Mouse (Mus musculus): ENCODE results near the gene Smarcc2. TPM values are rescaled to one million over a fixed set of nuclear protein-coding genes. Genes with fewer than 3 reads are reported as not detected.
"Not testable (repeated sequence)": the region's sequence is repeated elsewhere in the genome, so short reads cannot be mapped to it uniquely, and the experiment has no call there.

Smarcc2 gene
- polyA plus RNA-seq, 1 experiment from 2014 or later = 177 TPM

DNA sequence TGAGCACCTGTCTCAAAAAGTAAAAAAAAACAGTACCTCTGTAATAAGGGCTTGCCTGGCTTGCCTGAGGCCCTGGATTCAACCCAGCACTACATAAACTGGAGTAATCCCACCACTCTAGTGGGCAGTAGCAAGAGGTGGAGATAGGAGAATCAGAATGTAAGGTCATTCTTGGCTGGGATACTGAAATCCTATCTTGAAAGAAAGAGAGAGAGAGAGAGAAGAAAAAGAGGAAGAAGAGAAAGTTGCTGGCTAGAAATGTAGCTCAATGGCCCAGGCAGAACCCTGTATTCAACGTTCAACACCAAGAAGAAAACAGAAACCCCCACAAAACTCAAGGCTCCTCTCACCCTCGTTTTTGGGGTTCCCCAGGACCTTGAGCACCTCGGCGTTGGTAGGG, 36.9 kb downstream of the Smarcc2 start:
- Histone ChIP-seq H3K36me3 (peaks cover 6% of the 10 kb centered on the region), H3K4me3 (no peak overlapping the region), H3K4me1 (replicated peaks) (peaks cover 54% of the 10 kb centered on the region), H3K27me3 (no peaks in the 10 kb centered on the region), H3K27ac (replicated peaks) (no peak overlapping the region), H3K4me2 (no peak overlapping the region), H3K9me3 (no peaks in the 10 kb centered on the region), H3K9ac (no peak overlapping the region)
- 83% methylated on average over 4 of the region's 4 CpGs for WGBS
- ATAC-seq (ENCODE audit: low FRiP score, low read depth) = no peak

DNA sequence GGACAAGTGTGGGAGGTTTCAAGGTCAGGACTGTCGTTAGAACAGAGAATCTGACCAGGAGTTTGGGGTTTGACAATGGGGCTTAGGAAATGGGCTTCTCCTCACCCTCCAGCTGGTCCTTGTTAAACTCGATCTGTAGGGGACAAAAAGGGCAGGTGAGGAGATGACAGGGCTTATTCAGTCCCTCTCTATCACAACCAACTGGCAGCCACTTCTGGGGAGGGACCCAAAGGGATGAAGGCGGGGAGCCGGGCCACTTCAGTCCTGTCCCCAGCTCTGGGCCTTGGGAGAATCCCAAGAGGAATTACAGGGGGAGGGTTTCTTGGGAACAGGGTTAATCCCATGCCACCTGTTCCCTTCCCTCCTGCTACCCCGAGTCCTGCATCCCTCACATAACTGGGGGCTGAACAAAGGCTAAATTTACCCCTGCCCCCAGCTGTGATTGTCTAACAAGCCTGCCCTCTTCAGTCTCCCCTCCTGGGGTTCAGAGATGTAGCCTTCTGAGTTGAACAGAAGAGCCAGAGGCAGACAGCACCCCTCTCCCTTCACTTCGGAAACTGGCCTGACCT, 37.5 kb downstream of the Smarcc2 start:
- Histone ChIP-seq H3K4me2 (0 out of 2 replicates have a peak overlapping the region, but pooled peaks have one; percentile 11), H3K9ac (no peak overlapping the region)

DNA sequence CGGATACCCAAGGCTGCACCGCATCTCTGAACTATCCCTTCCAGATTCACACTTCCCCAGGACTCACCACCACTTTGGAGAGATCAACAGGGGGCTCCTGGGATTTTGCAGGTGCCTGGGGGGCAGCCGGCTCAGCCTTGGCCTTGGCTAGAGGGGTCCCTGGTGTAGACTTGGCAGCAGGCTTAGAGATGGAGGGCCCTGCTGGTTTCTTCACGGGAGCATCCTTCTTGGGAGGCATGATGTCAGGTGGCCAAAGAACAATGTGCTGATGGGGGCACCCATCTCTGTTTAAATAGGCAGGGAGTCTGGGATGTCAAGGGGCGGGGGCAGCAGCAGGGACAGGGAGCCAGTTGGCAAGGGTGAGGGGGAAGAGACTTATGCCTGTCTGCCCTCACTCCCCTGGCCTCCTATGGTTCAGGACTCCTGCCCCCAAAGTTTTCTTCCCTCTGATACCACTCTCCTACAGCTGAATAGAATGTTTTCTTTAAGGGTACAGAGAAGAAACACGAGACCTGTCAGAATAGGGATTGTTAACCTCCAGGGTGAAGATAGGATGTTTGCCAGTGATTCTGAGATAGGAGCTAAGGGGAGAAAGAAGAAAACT, 38.2 kb downstream of the Smarcc2 start:
- Histone ChIP-seq H3K9me3 (no peaks in the 10 kb centered on the region), H3K27ac (replicated peaks) (no peak overlapping the region), H3K36me3 (no peaks in the 10 kb centered on the region), H3K9ac (no peak overlapping the region), H3K4me3 (no peak overlapping the region), H3K4me2 (0 out of 2 replicates have a peak overlapping the region, but pooled peaks have one; percentile 11), H3K27me3 (no peaks in the 10 kb centered on the region), H3K4me1 (replicated peaks) (peaks cover 41% of the 10 kb centered on the region)
- 36% methylated on average over 6 of the region's 6 CpGs for WGBS
- no peak for ATAC-seq (ENCODE audit: low FRiP score, low read depth)

More for the DNA sequence above, 37.5 kb downstream of the Smarcc2 start:
- no peaks in the 10 kb centered on the region for H3K9me3 ChIP-seq
- H3K4me1 ChIP-seq (replicated peaks) = peaks cover 48% of the 10 kb centered on the region
- no peak for ATAC-seq (ENCODE audit: low FRiP score, low read depth)
- 38% methylated on average over 6 of the region's 6 CpGs for WGBS
- no peaks in the 10 kb centered on the region for H3K36me3 ChIP-seq
- no peaks in the 10 kb centered on the region for H3K27me3 ChIP-seq
- no peak overlapping the region for H3K4me3 ChIP-seq
- no peak overlapping the region for H3K27ac ChIP-seq (replicated peaks)

DNA sequence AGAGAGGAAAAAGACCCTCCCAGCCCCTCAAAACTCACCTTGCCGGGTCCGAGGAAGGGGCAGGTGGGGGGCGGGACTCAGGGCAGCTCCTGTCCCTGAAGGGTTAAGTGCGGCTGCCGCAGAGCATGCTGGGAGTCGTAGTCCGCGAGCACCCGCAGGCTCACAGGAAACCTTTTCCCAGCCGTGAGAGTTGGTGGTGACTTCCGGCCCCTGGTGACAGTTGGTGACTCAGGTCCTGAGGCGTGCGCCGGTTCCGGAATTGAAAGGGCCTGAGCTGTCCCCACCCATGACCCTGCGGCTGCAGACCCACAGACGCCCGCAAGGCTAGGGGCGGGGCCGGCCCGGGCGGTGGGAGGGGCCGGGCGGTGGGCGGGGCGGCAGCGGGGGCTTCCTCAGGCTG, 39.5 kb downstream of the Smarcc2 start, which contains the start of gene Myl6b:
Gene Myl6b (minus strand): TSS at position 96 of the 400 bp plus-strand sequence.
- H3K27ac ChIP-seq (replicated peaks) = peak within 1 kb of the TSS; percentile 77
- WGBS = under 1% methylated on average over 27 of the region's 27 CpGs
- H3K4me3 ChIP-seq = peak within 1 kb of the TSS; percentile 56
- H3K36me3 ChIP-seq = no peaks in the 10 kb centered on the region
- peak; percentile 85 for ATAC-seq (ENCODE audit: low FRiP score, low read depth)
- no peaks in the 10 kb centered on the region for H3K9me3 ChIP-seq
- peaks cover 36% of the 10 kb centered on the region for H3K4me1 ChIP-seq (replicated peaks)
- peak within 1 kb of the TSS; percentile 45 for H3K9ac ChIP-seq
- no peaks in the 10 kb centered on the region for H3K27me3 ChIP-seq
- peak within 1 kb of the TSS; percentile 86 for H3K4me2 ChIP-seq

DNA sequence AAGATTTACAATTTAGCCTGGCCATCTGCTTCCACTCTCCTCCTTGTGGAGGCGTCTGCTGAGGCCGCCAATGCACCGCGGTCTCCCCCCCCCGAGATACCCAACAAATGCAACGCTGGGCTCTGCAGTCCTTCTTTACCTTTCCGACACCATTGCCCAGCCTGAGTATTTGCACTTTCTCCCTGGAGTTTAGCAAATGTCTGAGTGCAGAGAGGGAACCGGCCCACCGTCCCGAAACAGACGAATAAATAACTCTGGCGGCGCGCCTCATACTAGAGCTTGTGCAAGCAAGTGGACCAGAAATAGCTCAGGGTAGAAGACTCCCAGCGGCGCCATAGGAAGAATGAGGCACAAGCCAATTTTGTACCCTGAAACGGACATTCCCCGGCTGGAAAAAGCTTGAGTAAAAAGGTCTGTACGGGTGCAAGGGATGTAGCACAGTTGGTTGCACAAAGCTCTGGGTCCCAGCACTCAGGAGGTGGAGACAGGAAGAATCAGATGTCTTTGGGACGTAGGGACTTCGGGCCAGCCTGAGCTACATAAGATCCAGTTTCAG, 40.1 kb downstream of the Smarcc2 start:
- 2% methylated on average over 21 of the region's 21 CpGs for WGBS
- H3K9me3 ChIP-seq = no peaks in the 10 kb centered on the region
- peaks cover 36% of the 10 kb centered on the region for H3K4me1 ChIP-seq (replicated peaks)
- peak overlapping the region; percentile 77 for H3K27ac ChIP-seq (replicated peaks)
- H3K36me3 ChIP-seq = no peaks in the 10 kb centered on the region
- H3K4me3 ChIP-seq = peak overlapping the region; percentile 56
- peak; percentile 36 for ATAC-seq (ENCODE audit: low FRiP score, low read depth)
- peak overlapping the region; percentile 45 for H3K9ac ChIP-seq
- no peaks in the 10 kb centered on the region for H3K27me3 ChIP-seq
- peak overlapping the region; percentile 86 for H3K4me2 ChIP-seq

DNA sequence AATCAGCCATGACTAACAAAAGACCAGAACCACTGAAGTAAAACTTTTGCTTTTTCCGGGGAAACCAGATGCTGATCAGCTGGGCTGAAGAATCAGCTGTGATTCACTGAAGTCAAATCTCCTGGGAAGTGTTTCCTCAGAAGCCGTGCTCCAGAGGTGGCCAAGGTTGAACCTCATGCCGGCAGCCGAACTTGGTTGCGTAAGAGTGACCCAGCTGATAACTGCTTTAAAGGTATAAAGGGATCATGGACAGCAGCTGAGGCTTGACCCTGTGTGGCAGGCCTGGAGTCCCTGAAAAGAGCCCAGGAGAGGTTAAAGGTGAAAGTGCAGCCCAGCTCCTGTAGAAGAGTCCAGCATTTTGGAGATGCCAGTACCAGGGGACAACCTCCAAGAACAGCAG, 43.3 kb downstream of the Smarcc2 start:
- Histone ChIP-seq H3K27ac (replicated peaks) (no peak overlapping the region), H3K9me3 (no peaks in the 10 kb centered on the region), H3K9ac (no peak overlapping the region), H3K36me3 (no peaks in the 10 kb centered on the region), H3K4me2 (no peak overlapping the region), H3K4me1 (replicated peaks) (peaks cover 17% of the 10 kb centered on the region), H3K4me3 (no peak overlapping the region), H3K27me3 (no peaks in the 10 kb centered on the region)
- ATAC-seq (ENCODE audit: low FRiP score, low read depth) = no peak
- WGBS = 86% methylated on average over 5 of the region's 5 CpGs

DNA sequence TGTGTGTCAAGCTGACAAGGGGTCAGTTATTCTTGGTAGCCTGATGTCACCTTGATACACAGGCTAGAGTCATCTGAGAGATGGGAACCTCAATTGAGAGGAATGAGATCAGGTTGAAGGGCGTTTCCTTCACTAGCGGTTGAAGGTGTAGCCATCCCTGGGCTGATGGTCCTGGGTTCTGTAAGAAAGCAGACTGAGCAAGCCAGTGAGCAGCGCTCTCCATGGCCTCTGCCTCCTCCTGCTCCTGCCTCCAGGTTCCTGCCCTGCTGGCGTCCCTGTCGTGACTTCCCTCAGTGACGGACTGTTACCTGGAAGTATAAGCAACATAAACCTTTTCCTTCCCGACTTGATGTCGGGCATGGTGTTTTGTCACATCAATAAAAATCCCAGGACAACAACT, 44.5 kb downstream of the Smarcc2 start:
- ATAC-seq (ENCODE audit: low FRiP score, low read depth) = no peak
- Histone ChIP-seq H3K4me2 (no peak overlapping the region), H3K9me3 (no peaks in the 10 kb centered on the region), H3K27me3 (no peaks in the 10 kb centered on the region), H3K27ac (replicated peaks) (no peak overlapping the region; the same call in 1 of the 2 replicates), H3K36me3 (no peaks in the 10 kb centered on the region), H3K4me3 (no peak overlapping the region), H3K9ac (no peak overlapping the region), H3K4me1 (replicated peaks) (peaks cover 6% of the 10 kb centered on the region; the same call in 1 of the 2 replicates)
- 83% methylated on average over 8 of the region's 8 CpGs for WGBS

DNA sequence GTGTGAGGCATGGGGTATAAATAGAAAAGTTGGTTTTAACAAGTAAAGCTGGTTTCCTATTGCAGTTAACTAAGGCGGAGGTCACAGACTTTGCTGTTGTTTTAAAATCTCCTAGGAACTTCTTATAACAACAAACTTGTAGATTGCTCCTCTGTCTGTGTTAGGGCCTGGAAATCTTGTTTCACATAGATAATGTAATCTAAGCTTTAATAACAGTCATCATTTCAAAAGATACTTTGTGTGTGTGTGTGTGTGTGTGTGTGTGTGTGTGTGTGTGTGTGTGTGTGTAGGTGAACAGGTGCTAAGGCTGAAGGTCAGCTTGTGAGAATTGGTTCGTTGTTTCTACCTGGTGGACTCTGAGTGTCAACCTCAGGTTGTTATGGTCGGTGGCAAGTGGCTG, 45.0 kb downstream of the Smarcc2 start:
- Histone ChIP-seq H3K4me2 (no peak overlapping the region), H3K4me3 (no peak overlapping the region), H3K27me3 (no peaks in the 10 kb centered on the region), H3K36me3 (no peaks in the 10 kb centered on the region), H3K9me3 (no peaks in the 10 kb centered on the region), H3K4me1 (replicated peaks) (peaks cover 6% of the 10 kb centered on the region; the same call in 1 of the 2 replicates), H3K9ac (no peak overlapping the region), H3K27ac (replicated peaks) (no peak overlapping the region)
- 89% methylated on average over 3 of the region's 3 CpGs for WGBS
- no peak for ATAC-seq (ENCODE audit: low FRiP score, low read depth)

DNA sequence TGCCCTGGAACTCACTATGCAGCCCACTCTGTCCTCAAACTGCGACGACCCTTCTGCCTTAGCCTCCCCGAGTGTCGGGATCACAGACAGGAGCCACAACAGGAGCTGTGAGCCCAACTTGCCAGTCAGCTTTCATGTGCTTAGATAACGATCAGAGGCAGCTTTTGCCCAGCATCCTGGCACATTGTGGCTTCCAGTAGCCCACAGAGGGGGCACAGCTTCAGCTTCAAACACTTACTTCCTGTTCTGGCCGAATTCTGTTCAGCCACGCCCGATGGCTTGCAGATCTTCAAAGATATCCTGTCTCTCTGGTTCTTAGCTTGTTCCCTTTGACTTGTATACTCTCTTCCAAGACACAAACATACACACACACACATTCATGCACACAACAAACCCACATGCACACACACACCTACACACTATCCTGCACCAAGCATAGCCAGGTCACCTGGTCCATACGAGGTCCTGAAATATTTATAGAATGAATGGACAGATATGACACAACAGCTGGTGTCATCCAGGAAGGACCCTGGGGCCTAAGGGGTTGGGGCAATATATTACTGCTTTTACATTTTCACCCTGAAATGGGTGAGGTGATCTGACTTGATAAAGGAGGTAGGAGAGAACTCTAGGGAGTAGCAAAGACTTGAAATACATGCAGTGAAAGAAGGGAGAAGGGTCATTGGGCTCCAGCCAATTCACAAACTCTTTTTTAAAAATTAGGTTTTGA, 45.8 kb downstream of the Smarcc2 start:
- Histone ChIP-seq H3K36me3 (no peaks in the 10 kb centered on the region), H3K4me2 (no peak overlapping the region), H3K27ac (replicated peaks) (no peak overlapping the region), H3K9ac (no peak overlapping the region), H3K4me1 (replicated peaks) (no peaks in the 10 kb centered on the region), H3K9me3 (no peaks in the 10 kb centered on the region), H3K27me3 (no peaks in the 10 kb centered on the region), H3K4me3 (no peak overlapping the region)
- ATAC-seq (ENCODE audit: low FRiP score, low read depth) = no peak
- 83% methylated on average over 9 of the region's 9 CpGs for WGBS

DNA sequence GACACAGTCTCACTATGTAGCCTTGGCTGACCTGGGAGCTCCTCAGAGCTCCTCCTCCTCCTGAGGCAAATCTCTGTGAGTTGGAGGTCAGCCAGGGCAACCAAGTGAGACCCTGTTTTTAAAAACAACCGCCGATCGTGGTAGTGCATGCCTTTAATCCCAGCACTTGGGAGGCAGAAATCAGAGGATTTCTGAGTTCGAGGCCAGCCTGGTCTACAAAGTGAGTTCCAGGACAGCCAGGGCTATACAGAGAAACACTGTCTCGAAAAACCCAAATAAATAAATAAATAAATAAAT, 46.3 kb downstream of the Smarcc2 start:
- not testable (repeated sequence) for H3K4me2 ChIP-seq; H3K4me1 ChIP-seq (replicated peaks); H3K4me3 ChIP-seq; H3K27me3 ChIP-seq; ATAC-seq (ENCODE audit: low FRiP score, low read depth); H3K27ac ChIP-seq (replicated peaks); H3K9ac ChIP-seq; H3K36me3 ChIP-seq; H3K9me3 ChIP-seq
- WGBS = 80% methylated on average over 5 of the region's 5 CpGs

DNA sequence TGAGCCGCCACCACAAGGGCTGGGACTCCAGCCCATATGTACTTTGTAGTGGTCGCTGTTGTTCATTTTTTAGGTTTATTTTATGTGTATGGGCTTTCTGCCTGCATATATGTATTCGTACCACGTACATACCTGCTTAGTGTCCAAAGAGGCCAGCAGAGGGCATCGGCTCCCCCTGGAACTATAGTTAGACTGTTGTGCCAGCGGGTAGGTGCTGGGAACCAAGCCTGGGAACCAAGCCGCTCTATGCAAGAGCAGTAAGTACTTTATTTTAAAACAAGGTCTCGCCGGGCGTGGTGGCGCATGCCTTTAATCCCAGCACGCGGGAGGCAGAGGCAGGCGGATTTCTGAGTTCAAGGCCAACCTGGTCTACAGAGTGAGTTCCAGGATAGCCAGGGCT, 46.9 kb downstream of the Smarcc2 start:
- H3K27ac ChIP-seq (replicated peaks) = no peak overlapping the region
- H3K4me3 ChIP-seq = no peak overlapping the region
- H3K9me3 ChIP-seq = no peaks in the 10 kb centered on the region
- no peak for ATAC-seq (ENCODE audit: low FRiP score, low read depth)
- H3K27me3 ChIP-seq = no peaks in the 10 kb centered on the region
- 94% methylated on average over 14 of the region's 14 CpGs for WGBS
- H3K4me1 ChIP-seq (replicated peaks) = no peaks in the 10 kb centered on the region
- no peak overlapping the region for H3K4me2 ChIP-seq
- no peaks in the 10 kb centered on the region for H3K36me3 ChIP-seq
- H3K9ac ChIP-seq = no peak overlapping the region

DNA sequence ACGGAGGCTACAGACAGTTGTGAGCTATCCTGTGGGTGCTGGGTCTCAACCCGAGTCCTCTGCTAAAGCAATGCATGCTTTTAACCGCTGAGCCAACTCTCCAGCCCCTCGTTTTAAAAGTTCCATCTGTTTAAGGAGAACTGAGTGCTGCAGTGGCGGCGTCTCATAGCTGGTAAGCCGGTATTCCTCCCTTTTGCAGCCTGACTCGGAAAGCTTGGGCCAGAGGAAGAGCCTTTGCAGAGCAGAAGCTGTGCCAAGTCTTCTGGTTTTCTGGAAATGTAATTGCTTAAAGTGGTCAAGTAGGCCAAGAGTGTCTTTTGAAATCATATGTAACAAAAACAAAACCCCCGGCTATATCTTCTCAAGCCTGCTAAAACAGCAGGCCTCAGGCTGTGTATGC, 49.2 kb downstream of the Smarcc2 start:
- Histone ChIP-seq H3K27me3 (no peaks in the 10 kb centered on the region), H3K9me3 (no peaks in the 10 kb centered on the region), H3K4me2 (no peak overlapping the region), H3K4me1 (replicated peaks) (no peaks in the 10 kb centered on the region), H3K9ac (no peak overlapping the region), H3K4me3 (no peak overlapping the region), H3K36me3 (no peaks in the 10 kb centered on the region), H3K27ac (replicated peaks) (no peak overlapping the region)
- WGBS = 82% methylated on average over 9 of the region's 9 CpGs
- ATAC-seq (ENCODE audit: low FRiP score, low read depth) = no peak

All from hindbrain, embryonic 15.5 days (tissue).